Mouse (Mus musculus): ENCODE data around the gene Morn4. TPM values are rescaled to one million over a fixed set of nuclear protein-coding genes. Genes with fewer than 3 reads are reported as not detected.

Morn4 gene
- total RNA-seq, 2 experiments from 2014 or later, result 65.3 to 66.9 TPM

DNA sequence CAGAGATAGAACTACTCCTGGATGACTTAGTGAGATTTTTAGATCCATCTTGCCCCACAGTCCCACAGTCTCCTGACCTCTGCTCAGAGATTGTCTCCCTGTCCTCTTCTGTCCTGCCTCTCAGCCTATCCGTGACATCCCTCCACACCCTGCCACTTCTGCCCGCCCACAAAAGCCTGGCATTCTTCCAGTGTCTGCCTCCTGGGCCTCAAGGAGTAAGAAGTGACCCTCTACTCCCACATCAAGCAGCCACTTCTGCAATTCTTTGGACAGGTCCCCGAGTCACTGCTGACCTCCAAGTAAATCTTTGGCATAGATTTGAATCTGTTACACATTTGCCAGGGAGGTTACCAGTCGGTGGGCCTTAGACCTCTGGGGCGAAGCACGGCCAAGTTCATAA is 31.9 kb downstream of the Morn4 start:
- intact Hi-C loops (cut with DNase I), result no loop called here
- DNase-seq (ENCODE audit: low spot score in 2 of 2), result no peak

DNA sequence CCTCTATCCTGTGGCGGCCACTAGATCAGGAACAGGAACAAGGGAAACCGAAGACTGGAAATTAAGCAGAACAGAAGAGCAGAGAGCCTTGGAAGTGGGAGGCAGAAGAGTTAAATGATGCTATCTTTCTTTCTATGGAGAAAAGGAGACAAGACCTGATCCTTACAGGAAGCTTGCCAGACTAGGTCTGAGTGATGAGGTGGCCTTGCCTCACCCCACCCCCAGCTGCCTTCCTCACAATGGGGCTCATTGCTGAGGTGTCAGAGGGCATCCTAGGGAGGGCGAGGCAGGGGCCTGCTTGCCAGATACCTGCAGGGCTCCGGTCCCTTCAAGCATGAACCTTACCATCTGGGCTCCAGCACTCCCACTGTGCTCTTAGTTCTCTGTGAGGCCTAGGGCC is 34.2 kb downstream of the Morn4 start, which contains the start of gene 4933411K16Rik:
TSS of gene 4933411K16Rik (plus strand) at position 301 of the 400 bp plus-strand sequence.
- intact Hi-C loops (cut with DNase I), result no loop called here

DNA sequence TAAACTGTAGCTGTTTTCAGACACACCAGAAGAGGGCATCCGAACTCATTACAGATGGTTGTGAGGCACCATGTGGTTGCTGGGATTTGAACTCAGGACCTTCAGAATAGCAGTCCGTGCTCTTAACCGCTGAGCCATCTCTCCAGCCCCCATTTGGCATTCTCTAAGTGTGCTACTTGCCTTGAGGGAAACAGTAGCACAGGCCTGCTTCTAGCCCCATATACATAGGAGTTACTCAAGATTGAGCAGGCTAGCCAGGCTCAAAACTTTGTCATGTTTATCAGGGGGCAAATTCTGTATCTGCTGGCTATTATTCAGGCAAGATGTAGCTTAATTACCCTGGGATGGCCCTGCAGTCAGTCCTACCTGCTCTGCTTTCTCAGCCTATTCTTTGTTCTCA is 34.8 kb downstream of the Morn4 start:
- intact Hi-C loops (cut with DNase I), result no loop called here

More for the DNA sequence above, 34.2 kb downstream of the Morn4 start, which contains the start of gene 4933411K16Rik:
- DNase-seq (ENCODE audit: low spot score in 2 of 2), result no peak

DNA sequence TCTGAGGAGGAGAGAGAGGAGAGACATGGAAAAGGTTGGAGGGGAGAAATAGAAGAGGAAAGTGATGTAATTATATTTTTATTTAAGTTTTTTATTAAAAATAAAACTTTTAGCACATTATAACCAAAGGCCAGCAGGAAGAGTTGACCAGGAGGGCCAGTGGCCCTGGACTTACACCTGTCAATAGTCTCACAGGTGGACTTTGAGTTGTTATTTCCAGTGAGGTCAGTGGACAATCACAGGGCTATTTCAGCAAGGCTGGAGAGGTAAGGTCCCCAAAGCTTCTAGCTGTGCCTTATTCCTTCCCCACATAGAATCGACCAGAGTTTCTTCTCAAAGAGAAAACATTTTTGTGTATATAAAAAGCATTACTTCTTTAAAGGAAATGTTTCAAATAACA is 35.9 kb downstream of the Morn4 start:
- DNase-seq (ENCODE audit: low spot score in 2 of 2), result no peak
- intact Hi-C loops (cut with DNase I), result no loop called here

More for the DNA sequence above, 34.8 kb downstream of the Morn4 start:
- DNase-seq (ENCODE audit: low spot score in 2 of 2), result no peak

DNA sequence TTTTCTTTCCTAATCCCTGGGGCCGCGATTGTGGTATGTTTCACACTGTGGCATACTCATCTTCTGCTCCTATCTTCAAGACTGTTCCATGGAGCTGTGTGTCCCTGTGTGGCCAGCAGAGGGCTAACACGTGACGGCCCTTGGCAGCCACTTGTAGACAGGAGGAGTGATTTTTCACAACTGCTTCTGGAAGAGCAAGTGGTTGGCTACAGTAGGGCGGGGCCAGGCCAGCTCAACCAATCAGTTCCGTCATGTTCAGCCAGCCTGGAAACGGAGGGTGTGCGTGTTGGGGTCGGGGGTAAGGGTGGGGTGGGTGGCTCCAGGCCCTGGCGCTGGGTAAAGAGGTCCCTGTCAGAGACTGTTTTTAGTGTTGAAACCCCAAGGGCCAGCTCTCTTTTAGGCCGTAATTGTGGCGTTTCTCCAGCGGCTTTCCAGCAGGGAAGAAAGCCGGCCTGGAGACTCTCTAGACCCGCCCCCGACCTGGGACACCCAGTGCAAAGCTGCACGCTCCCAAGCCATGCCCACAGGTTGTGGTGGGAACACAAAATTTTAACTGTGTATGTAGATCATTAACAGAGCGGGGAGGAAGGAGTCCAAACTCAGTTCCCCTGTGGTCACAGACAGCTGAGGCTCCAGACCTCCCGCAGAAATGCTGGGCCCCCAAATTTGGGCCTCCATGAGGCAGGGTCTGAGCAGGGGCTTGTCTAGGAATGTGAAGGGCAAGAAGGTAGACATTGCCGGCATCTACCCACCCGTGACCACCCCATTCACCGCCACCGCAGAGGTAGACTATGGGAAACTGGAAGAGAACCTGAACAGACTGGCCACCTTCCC is 40.7 kb downstream of the Morn4 start, which contains the start of gene Hoga1:
TSS of gene Hoga1 (plus strand) at position 342 of the 834 bp plus-strand sequence.
- peak; percentile 59 to 83 for DNase-seq (ENCODE audit: low spot score in 2 of 2)
- intact Hi-C loops (cut with DNase I), result no loop called here

DNA sequence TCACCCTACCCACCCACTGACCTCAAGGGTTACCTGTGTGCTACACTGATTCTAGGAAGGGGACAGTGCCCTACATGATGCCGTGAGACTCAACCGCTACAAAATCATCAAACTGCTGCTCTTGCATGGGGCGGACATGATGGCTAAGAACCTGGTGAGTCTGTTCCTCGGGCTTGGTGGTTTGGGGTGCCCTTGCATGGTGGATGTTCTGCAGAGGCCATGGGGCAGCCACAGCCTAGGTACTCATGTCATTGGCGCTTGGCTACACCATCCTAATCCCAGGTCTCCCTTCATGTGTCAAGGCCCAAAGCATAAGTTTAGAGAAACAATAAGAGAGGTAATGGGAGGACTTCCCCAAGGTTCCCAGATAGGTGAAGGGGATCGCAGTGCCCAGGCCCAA is 42.2 kb downstream of the Morn4 start:
- intact Hi-C loops (cut with DNase I), result no loop called here

DNA sequence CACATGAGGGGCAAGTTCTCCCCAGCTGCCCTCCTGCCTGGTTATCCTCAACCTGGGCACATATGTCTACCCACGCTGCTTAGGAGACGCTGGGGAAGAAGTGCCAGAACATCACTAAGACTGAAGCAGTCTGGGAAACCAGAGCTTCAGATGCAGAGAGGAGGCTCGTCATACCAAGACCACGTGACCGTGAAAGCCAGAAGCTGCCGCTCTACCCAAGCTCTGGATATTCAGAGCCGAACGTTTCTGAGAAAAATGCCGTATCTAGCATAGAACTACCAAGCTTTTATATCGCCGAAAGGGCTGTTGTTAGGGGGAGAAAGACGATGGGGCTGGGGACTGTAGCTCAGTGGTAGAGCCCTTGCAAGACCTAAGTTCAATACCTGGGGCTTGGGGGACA is 47.8 kb downstream of the Morn4 start:
- intact Hi-C loops (cut with DNase I), result loop anchor here (5.0 kb wide), 2 partner anchors 34 to 114 kb away; no protein-coding TSS in a partner anchor
- DNase-seq (ENCODE audit: low spot score in 2 of 2), result no peak

More for the DNA sequence above, 42.2 kb downstream of the Morn4 start:
- no peak for DNase-seq (ENCODE audit: low spot score in 2 of 2)

DNA sequence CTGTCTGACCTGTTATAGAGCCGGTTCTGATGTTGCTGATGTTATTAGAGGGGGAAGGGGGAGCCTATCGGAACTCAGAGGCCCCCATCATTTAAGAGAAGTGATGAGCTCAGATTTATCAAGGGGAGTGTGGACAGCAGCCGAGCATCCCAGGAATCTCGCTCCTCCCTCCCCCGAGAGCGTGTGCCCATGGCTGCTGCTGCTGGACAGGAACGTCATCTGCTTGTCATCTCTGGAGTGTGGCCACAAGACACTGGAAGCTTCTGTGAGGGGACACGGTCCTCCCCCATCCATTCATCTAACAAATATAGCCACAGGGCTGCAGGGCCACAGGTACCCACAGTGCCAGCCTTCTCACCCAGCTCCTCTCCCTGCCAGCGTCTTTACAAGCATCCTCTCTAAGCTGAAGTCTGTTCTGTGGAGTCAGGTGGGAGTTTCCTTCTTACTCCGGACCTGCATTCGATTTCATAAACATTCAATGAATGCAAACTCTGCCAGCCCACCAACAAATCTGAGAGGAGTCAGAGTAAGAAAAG is 48.9 kb downstream of the Morn4 start:
- DNase-seq (ENCODE audit: low spot score in 2 of 2), result no peak
- intact Hi-C loops (cut with DNase I), result loop anchor here (5.0 kb wide), 2 partner anchors 35 to 115 kb away; no protein-coding TSS in a partner anchor

DNA sequence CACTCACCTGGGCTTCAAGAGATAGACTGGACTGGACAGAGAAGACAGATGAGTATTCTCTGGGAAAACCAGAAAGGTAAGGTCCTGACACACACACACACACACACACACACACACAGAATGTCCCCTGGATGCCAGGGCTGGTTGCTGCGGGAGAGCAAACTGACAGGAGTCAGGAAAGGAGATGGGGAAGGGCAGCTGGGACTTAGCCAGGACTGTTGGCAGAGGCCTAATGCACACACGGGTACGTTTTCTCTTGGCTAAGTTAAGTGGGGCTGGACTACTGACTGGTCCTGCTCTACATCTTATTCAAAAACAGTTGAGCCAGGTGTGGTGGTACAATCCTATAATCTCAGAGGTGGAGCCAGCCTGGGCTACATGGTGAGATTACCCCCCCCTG is 49.8 kb downstream of the Morn4 start:
- no peak for DNase-seq (ENCODE audit: low spot score in 2 of 2)
- intact Hi-C loops (cut with DNase I), result loop anchor here (5.0 kb wide), 2 partner anchors 36 to 116 kb away; no protein-coding TSS in a partner anchor

DNA sequence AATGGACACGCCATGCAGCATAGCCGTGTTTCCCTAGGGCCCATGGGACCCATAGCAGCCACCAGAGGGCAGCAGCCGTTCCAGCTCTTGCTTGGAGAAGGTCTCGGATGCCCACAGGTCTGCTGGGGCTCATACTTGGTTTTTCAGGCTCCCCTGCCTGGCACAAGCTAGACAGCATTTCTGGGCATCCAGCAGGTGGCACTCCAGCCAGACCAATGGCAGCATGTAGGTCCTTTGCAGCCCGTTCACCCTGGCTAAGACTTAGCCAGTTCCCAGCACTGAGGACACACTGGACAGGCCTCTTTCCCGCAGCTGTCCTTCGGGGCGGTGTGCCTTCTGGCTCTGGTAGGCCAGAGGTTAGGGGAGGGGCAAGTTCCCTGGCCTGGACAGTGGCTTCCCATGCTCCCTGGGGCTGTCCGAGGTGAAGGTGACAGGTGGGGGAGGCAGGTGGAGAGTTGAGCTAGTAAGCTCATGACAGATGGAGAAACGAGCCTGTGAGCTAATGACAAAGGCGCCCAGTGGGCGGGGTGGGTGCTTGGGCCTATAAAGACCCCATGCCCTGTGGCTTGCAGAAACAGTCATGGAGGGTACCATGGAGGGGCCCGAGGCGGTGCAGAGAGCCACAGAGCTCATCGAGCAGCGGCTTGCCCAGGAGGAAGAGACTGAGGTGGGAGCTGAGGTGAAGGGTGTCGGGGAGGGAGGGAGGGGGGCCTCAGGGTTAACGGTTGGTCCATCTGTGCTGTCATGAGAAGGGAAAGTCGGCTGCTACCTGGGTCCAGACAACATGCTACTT is 50.5 kb downstream of the Morn4 start, which contains the start of gene Ankrd2:
TSS of gene Ankrd2 (plus strand) at position 545 of the 793 bp plus-strand sequence.
- DNase-seq (ENCODE audit: low spot score in 2 of 2), result peak; percentile 80 to 86
- intact Hi-C loops (cut with DNase I), result loop anchor here (5.0 kb wide), 2 partner anchors 37 to 117 kb away; no protein-coding TSS in a partner anchor

DNA sequence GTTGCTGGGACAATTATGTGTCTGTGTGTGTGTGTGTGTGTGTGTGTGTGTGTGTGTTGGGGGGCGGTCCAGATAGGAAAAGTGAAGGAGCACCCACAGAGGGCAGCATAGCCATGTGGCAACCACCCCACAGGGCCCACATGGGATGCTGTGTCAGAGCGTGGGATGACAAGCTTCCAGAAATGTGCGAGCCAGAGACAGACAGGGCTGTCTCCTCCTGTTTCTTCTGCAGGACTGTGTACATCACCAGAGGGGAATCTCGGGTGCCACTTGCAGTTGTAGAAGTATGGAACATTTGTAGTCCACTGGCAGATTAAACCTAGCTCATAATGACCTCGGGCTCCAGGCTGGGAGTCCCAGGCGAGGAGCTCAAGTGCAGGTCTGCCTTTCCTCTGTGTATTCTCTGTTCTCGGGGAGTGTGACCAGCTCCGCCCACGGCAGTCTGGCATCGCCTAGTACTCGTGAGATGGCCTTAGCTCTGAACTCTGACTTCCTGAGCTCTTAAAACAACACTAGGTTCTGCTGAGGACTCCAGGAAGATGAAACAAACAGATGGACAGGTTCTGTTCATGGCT is 51.2 kb downstream of the Morn4 start:
- DNase-seq (ENCODE audit: low spot score in 2 of 2), result peak in 1 of 2 experiments; percentile 20
- intact Hi-C loops (cut with DNase I), result loop anchor here (5.0 kb wide), 2 partner anchors 37 to 117 kb away; no protein-coding TSS in a partner anchor

DNA sequence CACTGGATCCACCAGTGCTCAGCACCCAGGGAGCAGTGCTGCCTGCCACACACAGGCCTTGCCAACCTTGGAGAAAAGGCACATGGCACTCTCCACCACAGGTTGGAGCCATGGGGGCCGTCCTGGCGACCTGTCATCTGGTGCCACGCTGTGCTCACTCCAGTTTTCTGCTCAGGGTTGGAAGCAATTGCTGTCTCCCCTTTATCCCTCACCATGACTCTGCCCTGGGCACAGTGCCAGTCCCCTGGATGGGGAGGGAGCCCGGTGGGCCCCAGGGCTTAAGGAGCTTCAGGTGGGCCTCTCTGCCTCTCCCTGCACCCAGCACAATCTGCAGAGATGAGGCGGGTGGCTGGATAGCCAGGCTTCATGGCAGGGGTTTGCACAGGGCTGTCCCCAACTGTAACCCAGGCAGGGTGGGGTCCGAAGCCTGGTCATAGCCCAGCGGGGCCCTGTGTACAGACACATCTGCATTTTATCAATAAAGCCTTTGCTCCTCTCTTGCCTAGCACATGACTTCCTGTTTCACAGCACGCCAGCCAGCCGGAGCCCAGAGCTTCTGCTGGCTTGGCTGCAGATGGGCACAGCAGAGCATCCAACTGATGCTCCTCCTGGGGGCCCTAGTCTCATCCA is 51.9 kb downstream of the Morn4 start:
- intact Hi-C loops (cut with DNase I), result no loop called here
- peak in 1 of 2 experiments; percentile 23 for DNase-seq (ENCODE audit: low spot score in 2 of 2)

DNA sequence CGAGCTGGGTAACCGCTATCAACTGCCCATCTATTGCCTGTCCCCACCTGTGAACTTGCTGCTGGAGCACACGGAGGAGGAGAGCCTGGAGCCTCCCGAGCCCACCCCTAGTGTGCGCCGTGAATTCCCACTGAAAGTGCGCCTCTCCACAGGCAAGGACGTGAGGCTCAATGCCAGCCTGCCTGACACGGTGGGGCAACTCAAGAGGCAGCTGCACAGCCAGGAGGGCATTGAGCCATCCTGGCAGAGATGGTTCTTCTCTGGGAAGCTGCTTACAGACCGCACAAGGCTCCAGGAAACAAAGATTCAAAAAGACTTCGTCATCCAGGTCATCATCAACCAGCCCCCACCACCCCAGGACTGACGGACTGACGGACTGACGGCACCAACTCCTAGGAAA is 52.5 kb downstream of the Morn4 start:
- no peak for DNase-seq (ENCODE audit: low spot score in 2 of 2)
- intact Hi-C loops (cut with DNase I), result no loop called here

DNA sequence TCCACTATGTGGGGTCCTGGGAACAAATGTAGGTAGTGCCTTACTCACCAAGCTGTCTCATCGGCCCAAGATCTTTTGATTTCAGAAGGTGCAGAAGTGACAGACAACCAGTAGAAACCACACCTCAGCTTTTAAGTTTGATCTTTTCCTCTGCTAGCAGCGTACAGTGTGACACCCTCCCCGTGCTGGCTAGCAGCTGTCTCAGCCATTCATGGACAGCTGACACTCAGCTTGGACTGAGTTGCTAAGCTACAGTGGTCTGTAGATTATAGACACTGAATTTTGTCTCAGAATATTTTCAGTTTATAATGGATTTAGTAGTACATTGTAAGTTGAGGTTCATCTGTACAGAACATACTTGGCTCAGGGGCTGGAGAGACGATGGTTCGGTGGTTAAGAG is 55.0 kb downstream of the Morn4 start:
- DNase-seq (ENCODE audit: low spot score in 2 of 2), result no peak
- intact Hi-C loops (cut with DNase I), result no loop called here

DNA sequence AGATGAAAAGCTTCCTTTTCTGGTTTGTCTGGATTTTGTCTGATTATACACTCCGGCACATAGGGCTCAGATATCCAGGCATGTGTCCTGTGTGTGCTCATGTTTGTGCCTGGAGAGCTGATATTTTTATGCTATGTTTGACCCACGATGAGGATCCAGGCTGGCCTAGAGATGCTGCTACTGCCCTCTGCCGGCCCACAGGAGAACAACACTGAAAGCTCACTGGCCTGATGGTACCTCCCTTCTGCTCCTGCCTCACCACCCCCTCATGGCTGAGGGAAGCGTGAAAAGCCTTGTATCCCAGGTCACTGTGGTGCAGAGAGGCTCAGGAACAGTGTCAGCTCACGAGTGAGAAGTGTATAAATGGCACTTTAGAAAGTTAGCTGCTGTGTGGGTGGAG is 60.0 kb downstream of the Morn4 start:
- peak; percentile 85 to 89 for DNase-seq (ENCODE audit: low spot score in 2 of 2)

More for the DNA sequence above, 60.0 kb downstream of the Morn4 start:
- intact Hi-C loops (cut with DNase I), result loop anchor here (5.0 kb wide), 2 partner anchors 74 to 129 kb away; partner anchors contain the start of gene Rrp12

Data from left cerebral cortex, postnatal 14 days (tissue).